Mouse (Mus musculus) B cell, adult 2 months (primary cell): ENCODE data around the gene Pds5b.
"Not testable (repeated sequence)": the region's sequence is repeated elsewhere in the genome, so short reads cannot be mapped to it uniquely, and the experiment has no call there.

Source experiments
- DNase-seq, 2 experiments: peaks; one replicate each; pipeline ENCODE4 v3.0.0; 2022

Gene Pds5b

DNA sequence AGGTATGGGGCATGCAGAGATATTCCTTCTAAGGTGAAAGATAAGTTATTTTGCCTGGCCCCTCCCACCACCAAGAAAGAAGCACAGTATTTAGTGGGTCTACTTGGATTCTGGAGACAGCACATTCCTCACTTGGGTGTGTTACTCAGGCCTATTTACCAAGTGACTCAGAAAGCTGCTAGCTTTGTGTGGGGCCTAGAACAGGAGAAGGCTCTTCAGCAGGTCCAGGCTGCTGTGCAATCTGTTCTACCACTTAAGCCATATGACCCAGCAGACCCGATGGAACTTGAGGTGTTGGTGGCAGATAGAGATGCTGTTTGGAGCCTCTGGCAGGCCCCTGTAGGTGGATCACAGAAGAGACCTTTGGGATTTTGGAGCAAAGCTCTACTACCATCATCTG, 33.1 kb downstream of the Pds5b start:
- not testable (repeated sequence) for DNase-seq

GRCm38 (mm10) chr5:150707181-150707580, 33.6 kb downstream of the Pds5b start:
- DNase-seq: not testable (repeated sequence)

DNA sequence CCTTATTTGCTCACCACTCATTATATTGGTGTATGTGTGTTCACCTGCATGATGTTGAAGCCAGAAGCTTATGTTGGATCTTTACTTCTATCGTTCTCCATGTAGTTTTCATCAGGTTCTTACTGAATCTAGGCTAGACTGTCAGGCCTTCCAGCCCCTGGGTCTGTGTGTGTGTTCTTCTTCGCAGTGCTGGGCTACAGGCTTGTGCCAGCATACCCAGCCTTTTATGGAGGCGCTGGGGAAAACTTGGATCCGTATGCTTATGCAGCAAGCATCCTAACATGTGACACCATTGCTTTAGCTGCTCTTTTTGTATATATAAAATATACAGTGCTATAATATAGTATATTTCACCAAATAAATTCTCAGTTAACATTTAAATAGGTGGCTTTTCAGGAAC, 38.0 kb downstream of the Pds5b start:
- DNase-seq: no peak

DNA sequence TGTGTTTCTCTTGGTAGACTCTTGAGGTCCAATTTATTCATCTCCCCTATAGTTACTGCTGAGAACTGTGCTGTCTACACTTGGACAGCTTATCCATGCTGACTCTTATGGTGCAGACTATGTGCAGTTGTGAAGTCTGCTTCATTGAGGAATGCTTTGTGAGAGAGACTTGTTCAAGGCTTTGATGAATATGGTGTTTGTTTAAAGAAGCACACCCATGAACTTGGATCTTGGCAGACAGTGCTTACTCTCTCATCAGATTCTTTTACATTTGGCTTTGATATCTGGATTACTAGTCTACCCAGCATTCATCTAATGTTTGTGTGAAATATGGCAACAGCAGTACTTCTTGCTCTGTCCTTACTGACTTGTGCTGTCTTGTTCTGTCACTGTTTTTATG, 39.9 kb downstream of the Pds5b start:
- no peak for DNase-seq

GRCm38 (mm10) chr5:150717775-150718174, 44.2 kb downstream of the Pds5b start:
- peak; percentile 34 to 40 for DNase-seq

DNA sequence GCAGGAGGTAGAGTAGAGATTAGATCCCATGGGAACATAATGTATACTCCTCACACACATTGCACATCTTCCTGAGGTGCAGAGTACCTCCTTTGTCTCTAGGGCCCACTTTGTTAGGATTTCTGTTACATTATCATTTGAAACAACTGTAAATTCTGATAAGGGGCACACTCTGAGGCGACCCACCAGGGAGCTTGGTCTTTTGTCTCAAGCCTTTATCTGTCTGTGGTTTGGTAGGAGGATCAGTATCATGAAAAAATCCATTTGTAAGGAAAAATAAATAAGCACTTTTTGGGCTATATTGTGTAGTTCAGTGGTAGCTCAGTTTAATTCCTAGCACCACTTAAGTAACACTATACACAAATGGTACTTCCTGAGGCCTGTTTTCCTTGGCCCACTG, 51.1 kb downstream of the Pds5b start:
- no peak for DNase-seq

GRCm38 (mm10) chr5:150737028-150737427, 63.5 kb downstream of the Pds5b start:
- DNase-seq: not testable (repeated sequence)

GRCm38 (mm10) chr5:150739311-150739710, 65.8 kb downstream of the Pds5b start:
- no peak for DNase-seq

DNA sequence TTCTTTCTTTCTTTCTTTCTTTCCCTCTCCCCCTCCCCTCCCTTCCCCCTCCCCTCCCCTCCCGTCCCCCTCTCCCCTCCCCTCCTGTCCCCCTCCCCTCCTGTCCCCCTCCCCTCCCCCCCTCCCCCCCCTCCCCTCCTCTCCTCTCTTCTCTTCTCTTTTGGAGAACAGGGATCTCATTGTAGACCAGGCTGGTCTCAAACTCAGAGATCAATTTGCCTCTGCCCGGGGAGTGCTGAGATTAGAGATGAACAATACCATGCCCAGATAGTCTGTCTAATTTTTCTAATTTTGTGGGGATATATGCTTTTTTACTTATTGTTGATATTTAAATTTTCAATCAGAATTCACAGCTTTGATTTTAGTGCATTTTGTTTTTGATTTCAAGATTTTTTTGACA, 67.1 kb downstream of the Pds5b start:
- no peak for DNase-seq

DNA sequence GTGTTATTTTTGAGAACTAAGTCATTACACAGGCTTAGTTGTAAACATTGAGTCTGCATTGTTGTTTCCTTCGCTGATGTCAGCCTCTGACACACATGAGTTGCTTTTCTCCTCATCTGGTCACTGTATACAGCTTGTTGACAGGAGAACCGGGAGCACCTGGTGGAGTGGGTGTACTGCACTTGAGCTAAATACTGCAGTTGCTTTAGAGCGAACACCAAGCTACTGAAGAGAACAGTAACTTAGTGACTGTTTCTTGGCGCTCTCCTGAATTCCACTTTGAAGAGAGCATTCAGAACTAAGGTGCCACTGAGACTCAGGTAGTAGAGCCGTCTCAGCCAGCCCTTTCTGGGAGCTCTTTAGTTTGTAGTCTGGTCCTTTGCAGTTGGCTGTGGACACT, 83.1 kb downstream of the Pds5b start:
- DNase-seq: no peak

DNA sequence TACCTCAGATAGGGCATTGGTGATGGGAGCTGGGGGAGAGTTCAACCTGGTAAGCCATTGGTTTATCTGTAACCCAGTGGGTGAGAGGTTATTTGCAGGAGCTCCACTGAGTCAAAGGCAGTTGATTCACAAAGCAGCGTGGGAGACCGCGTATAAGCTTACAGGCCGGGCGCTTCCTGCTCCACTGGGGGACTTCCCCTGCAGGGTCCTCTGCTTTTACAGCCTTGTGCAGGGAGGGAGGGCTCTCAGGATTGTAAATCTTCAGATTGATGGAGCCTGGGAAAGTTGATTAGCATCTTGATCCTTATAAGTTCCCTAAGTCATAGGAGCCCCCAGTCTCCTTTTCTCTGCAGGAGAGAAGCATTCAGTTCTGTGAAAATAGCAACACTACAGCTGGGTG, 98.9 kb downstream of the Pds5b start:
- DNase-seq: no peak

DNA sequence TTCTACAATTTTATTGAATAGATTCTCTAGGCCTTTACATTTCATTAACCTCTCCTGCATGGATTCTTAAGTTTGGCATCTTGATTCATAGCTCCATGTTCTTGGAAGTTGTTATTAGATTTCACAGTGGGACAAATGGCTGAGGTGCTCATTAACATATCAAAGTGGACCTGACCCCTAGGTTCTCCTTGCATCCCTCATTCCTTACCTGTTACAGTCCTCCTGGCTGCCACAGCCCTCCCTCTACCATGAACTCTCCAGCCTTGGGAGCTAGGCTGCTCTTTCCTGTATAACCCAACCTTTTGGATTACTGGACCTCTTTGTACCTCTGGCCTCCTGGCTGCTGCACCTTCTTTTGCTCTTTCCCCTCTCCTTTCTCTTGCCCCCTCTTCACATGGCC, 99.5 kb downstream of the Pds5b start:
- no peak for DNase-seq

DNA sequence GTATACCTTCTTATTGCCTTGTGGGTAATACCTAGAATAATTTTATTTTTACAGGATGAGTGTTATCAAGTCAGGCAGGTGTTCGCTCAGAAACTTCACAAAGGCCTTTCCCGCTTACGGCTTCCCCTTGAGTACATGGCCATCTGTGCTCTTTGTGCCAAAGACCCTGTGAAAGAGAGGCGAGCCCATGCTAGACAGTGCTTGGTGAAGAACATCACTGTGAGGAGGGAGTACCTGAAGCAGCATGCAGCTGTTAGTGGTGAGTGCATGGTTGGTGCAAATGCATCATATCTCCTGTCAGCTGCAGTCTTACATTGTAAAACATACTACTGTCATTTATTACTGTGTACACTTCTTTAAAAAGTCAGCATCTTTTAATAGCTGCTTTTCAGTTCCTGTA, 114.7 kb downstream of the Pds5b start:
- no peak for DNase-seq

GRCm38 (mm10) chr5:150789039-150789438, 115.5 kb downstream of the Pds5b start:
- DNase-seq: no peak

DNA sequence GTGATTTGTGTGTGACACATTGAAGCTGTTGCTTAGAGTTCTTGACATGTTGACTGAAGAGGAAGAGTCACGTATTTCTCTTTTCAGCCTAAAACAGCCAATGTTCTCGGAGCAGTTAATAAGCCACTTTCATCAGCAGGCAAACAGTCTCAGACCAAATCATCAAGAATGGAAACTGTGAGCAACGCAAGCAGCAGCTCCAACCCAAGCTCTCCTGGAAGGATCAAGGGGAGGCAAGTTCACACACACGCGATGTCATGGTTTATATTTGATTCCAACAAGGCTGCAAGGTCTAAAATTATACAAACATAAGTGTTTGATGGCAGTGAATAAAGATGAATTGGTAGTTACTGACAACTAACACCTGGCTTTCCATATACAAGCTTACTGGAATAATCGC, 120.6 kb downstream of the Pds5b start:
- DNase-seq: no peak

GRCm38 (mm10) chr5:150800056-150800455, 126.5 kb downstream of the Pds5b start:
- no peak for DNase-seq

- no peak for DNase-seq
Measured at GRCm38 (mm10) chr5:150814111-150814990, 140.8 kb downstream of the Pds5b start.

DNA sequence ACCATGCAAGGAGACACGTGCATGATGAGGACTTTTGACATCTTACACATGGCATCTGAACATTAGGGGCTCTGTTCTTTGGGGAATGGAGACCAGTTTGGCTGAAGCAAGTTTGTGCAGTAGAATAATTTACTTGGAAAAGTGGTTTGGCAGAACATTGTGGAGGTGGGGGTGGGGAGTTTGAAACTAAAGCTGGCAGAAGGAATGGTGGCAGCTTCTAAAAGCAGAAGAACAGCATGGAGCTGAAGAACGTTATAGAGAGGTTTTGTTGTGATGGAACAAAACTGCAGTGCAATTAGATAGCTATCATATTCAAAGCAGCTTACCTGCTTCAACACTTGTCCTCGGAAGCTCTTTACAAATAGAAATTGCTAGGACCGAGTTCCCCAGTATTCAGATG, 141.9 kb downstream of the Pds5b start:
- no peak for DNase-seq

- DNase-seq: no peak
Measured at GRCm38 (mm10) chr5:150816775-150817174, 143.2 kb downstream of the Pds5b start.

DNA sequence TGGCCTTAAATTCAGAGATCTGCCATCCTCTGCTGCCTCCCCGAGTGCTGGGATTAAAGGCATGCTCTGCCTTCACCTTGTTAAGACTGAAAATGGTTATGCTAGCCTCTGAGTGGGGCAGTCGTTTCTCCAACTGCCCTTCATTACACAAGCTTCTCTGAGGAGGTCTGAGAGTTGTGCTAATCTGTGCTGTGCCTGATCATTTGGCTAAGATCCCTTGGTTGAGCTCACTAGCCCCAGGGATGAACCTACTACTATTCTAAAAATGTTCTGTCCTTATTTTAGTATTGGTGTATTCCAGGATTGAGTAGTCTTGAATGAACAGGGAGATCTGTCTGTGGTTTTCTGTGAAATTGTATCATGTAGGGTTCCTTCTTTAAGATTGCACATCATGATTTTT, 144.5 kb downstream of the Pds5b start:
- no peak for DNase-seq

GRCm38 (mm10) chr5:150818886-150819285, 145.3 kb downstream of the Pds5b start:
- no peak for DNase-seq

DNA sequence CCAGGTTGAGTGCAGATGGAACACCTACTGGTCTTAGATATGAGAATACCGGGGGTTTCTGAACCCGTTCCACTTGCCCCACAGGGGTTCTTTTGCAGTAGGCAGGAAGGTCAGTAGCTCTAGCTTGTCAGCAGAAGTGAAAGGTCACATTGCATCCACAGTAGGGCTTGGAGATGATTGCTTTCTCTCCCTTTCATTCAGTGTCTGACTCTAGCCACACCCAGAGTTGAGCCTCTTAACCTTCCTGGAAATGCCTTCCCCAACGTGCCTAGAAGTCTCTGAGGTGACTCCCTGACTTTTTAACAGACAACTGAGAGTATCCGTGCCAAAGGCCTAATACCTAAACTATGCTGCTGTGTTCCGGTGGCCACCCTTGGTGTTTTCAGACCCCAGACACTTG, 146.0 kb downstream of the Pds5b start:
- DNase-seq: no peak

DNA sequence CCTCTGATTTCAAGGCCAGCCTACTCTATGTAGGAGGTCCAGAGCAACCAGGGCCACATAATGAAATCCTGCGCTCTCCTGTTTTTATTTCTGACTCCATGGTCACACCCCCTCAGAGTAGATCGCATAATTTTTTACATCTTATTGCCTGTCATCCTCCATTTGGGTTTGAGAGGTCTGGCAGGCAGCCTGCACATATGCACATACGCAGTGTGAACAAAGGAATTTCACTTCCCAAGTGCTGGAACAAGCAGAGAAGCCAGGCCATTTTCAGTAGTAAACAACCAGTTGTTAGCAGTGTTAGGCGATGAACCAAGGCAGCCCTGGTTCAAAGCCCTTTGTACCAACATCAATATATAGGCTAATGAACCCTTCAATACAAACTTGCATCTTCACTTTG, 147.6 kb downstream of the Pds5b start:
- no peak for DNase-seq

DNA sequence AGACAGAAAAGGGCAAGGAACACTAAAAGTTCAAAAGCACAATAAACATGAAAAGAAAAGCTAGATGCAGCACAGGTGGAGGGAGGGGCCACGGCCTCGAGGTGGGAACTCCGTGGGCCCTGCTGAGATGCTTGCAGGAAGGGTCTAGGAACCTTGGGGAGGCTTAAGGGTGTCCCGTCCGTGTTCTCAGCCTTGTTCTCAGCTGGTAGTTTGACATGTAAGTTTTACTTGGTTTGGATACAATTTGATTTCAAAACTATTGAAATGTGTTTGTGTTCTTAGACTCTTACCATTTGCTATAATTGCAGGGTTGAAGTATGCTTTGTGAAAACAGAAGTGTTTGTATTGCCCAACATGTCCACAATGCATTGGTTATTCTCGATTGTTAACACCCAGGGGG, 149.2 kb downstream of the Pds5b start:
- DNase-seq: no peak

DNA sequence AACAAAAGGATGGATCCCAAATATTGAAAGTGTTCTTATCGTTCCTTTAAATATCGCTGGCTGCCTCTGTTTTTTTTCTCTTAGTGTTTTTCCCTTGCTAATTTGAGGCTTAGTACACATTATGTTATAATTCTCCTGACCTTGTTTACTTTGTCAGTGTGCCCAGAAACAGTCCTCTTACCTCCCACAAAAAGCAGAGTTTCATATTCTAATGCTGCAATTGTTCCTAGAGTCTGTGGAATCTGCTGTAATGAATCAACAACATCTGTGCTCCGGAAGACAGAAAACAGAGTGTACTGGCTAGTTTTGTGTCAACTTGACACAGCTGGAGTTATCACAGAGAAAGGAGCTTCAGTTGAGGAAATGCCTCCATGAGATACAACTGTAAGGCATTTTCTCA, 149.8 kb downstream of the Pds5b start:
- no peak for DNase-seq
